14 mouse cellular contexts compared by ENCODE assay signal in genomic region chr10:78303675-78304074, GRCm38 (mm10). TPM values are rescaled to one million over a fixed set of nuclear protein-coding genes. Genes with fewer than 3 reads are reported as not detected.
DNase-seq lines count a peak whose midpoint lies in the region; ATAC-seq and TF ChIP-seq lines count a peak whose summit lies in the region.
"Had no signal": no experiment of that assay in that cellular context is flagged by ENCODE, and none has a peak within 500 bp of the region (broad histone marks: within the 10 kb centered on the region; RNA-seq: fewer than 3 reads in every experiment).

No protein-coding gene starts in this region.

- H3K9ac ChIP-seq in liver, embryonic 11.5 days (ENCODE audit: low read depth, low read length), result no peak overlapping the region
- H3K9ac ChIP-seq in hindbrain, embryonic 16.5 days (ENCODE audit: low read depth, low read length), result no peak overlapping the region
- H3K9ac ChIP-seq: hindbrain, embryonic 12.5 days had no signal

- no peak overlapping the region for H3K4me2 ChIP-seq in liver, embryonic 11.5 days
- H3K4me2 ChIP-seq in myocyte (ENCODE audit: low read depth), result peak overlapping the region; percentile 5
- no peak overlapping the region for H3K4me2 ChIP-seq in hindbrain, embryonic 16.5 days (ENCODE audit: low read length)
- H3K4me2 ChIP-seq: hindbrain, embryonic 12.5 days had no signal

- 0 out of 2 replicates have a peak, but pooled peaks have one; percentile 23 for ATAC-seq in liver, embryonic 11.5 days (replicated peaks; ENCODE audit: low FRiP score)
- ATAC-seq in common myeloid progenitor, adult 5-6 weeks (replicated peaks; ENCODE audit: low read depth, poor library complexity, severe bottlenecking), result peak; percentile 90
- ATAC-seq in hindbrain, embryonic 16.5 days, result no peak

- no peak overlapping the region for H3ac ChIP-seq in myocyte (ENCODE audit: control insufficient read depth, insufficient read length)

- no peaks in the 10 kb centered on the region for H3K27me3 ChIP-seq in liver, embryonic 11.5 days (replicated peaks; ENCODE audit: control insufficient read depth, insufficient read depth, low read length)
- no peaks in the 10 kb centered on the region for H3K27me3 ChIP-seq in myocyte (ENCODE audit: control insufficient read depth, insufficient read depth, insufficient read length)
- H3K27me3 ChIP-seq in hindbrain, embryonic 16.5 days (replicated peaks; ENCODE audit: control insufficient read depth, insufficient read depth, low read length), result no peaks in the 10 kb centered on the region
- H3K27me3 ChIP-seq: hindbrain, embryonic 12.5 days had no signal

- no peak overlapping the region for H3K27ac ChIP-seq in liver, embryonic 11.5 days (ENCODE audit: low read depth, low read length)
- no peak overlapping the region for H3K27ac ChIP-seq in hindbrain, embryonic 16.5 days (ENCODE audit: low read depth, low read length)
- H3K27ac ChIP-seq: hindbrain, embryonic 12.5 days had no signal

- peaks cover 1% of the 10 kb centered on the region; the same call in 1 of the 2 replicates for H3K4me1 ChIP-seq in liver, embryonic 11.5 days (replicated peaks; ENCODE audit: control insufficient read depth, insufficient read depth, low read length)
- peaks cover 4% of the 10 kb centered on the region for H3K4me1 ChIP-seq in hindbrain, embryonic 16.5 days (ENCODE audit: control insufficient read depth, insufficient read depth, low read depth, low read length)

- WGBS in liver, embryonic 11.5 days, result 51% methylated on average over 7 of the region's 7 CpGs
- WGBS in hindbrain, embryonic 16.5 days, result 84% methylated on average over 7 of the region's 7 CpGs

- H3K36me3 ChIP-seq in liver, embryonic 11.5 days (ENCODE audit: control insufficient read depth, insufficient read depth, low read length), result no peaks in the 10 kb centered on the region; the same call in 1 of the 2 replicates
- no peaks in the 10 kb centered on the region for H3K36me3 ChIP-seq in myocyte (ENCODE audit: control insufficient read depth, insufficient read depth)
- H3K36me3 ChIP-seq in hindbrain, embryonic 16.5 days (ENCODE audit: control insufficient read depth, insufficient read depth, low read length), result no peaks in the 10 kb centered on the region

- H3K79me2 ChIP-seq in myocyte (ENCODE audit: control insufficient read depth, insufficient read depth), result no peaks in the 10 kb centered on the region

- H3K9me3 ChIP-seq in liver, embryonic 11.5 days (ENCODE audit: control insufficient read depth, low read length), result no peaks in the 10 kb centered on the region
- H3K9me3 ChIP-seq in hindbrain, embryonic 16.5 days (ENCODE audit: control insufficient read depth, low read length), result no peaks in the 10 kb centered on the region
- H3K9me3 ChIP-seq: hindbrain, embryonic 12.5 days had no signal

- no peak for DNase-seq in liver, embryonic 11.5 days (ENCODE audit: low spot score)
- no peak for DNase-seq in liver
- peak; percentile 66 for DNase-seq in CD4-positive helper T cell, adult 2 months (ENCODE audit: low read depth, low spot score)
- no peak for DNase-seq in layer of hippocampus, postnatal 10 days (ENCODE audit: low spot score in 2 of 2)
- no peak for DNase-seq in cerebellum, adult 11 months
- DNase-seq: adrenal gland, postnatal 10 days; cerebellum, postnatal 10 days; left cerebral cortex, postnatal 4 days; lung, postnatal 4 days had no signal

- H3K4me3 ChIP-seq in liver, embryonic 11.5 days (ENCODE audit: low read depth, low read length), result no peak overlapping the region
- H3K4me3 ChIP-seq in myocyte, result no peak overlapping the region
- no peak overlapping the region for H3K4me3 ChIP-seq in hindbrain, embryonic 16.5 days (ENCODE audit: low read length)
- H3K4me3 ChIP-seq: erythroblast, embryonic 14.5 days; hindbrain, embryonic 12.5 days had no signal

- TF ChIP-seq POLR2A in myocyte (IDR thresholded peaks at IDR 0.05; ENCODE audit: insufficient read length, low read depth), result no peak

TF ChIP-seq in myocyte, 11 proteins besides CTCF, POLR2A, EP300 and RAD21:
- TF ChIP-seq MYOG (IDR thresholded peaks at IDR 0.05; ENCODE audit: control insufficient read depth in 1 of 3, insufficient read depth in 1 of 3, insufficient read length in 2 of 3, low read depth in 2 of 3) (peak in 1 of 3 experiments; percentile 66), CEBPB (IDR thresholded peaks at IDR 0.05; ENCODE audit: insufficient read depth, poor library complexity, severe bottlenecking) (no peak), MYOD1 (IDR thresholded peaks at IDR 0.05; ENCODE audit: control insufficient read depth in 1 of 3, insufficient read length in 2 of 3, low read depth in 2 of 3) (peak in 1 of 3 experiments; percentile 74), MAX (IDR thresholded peaks at IDR 0.05; ENCODE audit: low read depth) (no peak)

RNA-seq across cellular contexts. Expression of gene Agpat3, which starts 48.6 kb away (rescaled TPM):
- 28.7 and 32.8 TPM in 2 replicates for polyA plus RNA-seq in liver, embryonic 11.5 days (2014; fragmentation: Nextera tagmentation; extraction: Ambion mirVana)
- 8.2 and 12.7 TPM in 2 replicates for total RNA-seq in common myeloid progenitor, adult 5-6 weeks (2017)
- polyA plus RNA-seq in myocyte (2012; fragmentation: generic; extraction: Trizol), result 183 TPM
- 100 to 1,000 TPM; 247 to 258 TPM for total RNA-seq in layer of hippocampus, postnatal 10 days (2021)
- 44.0 and 70.1 TPM in 2 replicates for polyA plus RNA-seq in hindbrain, embryonic 16.5 days (2015; fragmentation: Nextera tagmentation; extraction: Ambion mirVana)

RNA-seq across cellular contexts. Expression of gene Trappc10, which starts 59.2 kb away (rescaled TPM):
- 13.3 and 14.3 TPM in 2 replicates for polyA plus RNA-seq in liver, embryonic 11.5 days (2014; fragmentation: Nextera tagmentation; extraction: Ambion mirVana)
- total RNA-seq in common myeloid progenitor, adult 5-6 weeks (2017), result 27.8 and 29.0 TPM in 2 replicates
- 24.6 TPM for polyA plus RNA-seq in myocyte (2012; fragmentation: generic; extraction: Trizol)
- 10 to 100 TPM; 74.0 to 78.5 TPM for total RNA-seq in layer of hippocampus, postnatal 10 days (2021)
- 11.3 and 21.5 TPM in 2 replicates for polyA plus RNA-seq in hindbrain, embryonic 16.5 days (2015; fragmentation: Nextera tagmentation; extraction: Ambion mirVana)
